Mouse (Mus musculus) stomach, embryonic 16.5 days (tissue): Measurements from ENCODE around the gene Clmn. TPM values are rescaled to one million over a fixed set of nuclear protein-coding genes. Genes with fewer than 3 reads are reported as not detected.
A peak's percentile ranks its signal among the peaks of the same experiment; 100 is the strongest.

Experiments
- ATAC-seq: fragments of 200-750 bp; cut with Nextera tagmentation; 2 replicates; pipeline ENCODE4 v1.8.0; 2017; ENCODE audit warnings: moderate number of reproducible peaks, moderate TSS enrichment; ENCODE audit not compliant: insufficient read depth, low FRiP score
- H3K27ac ChIP-seq: fragments of 300-500 bp; sonication (generic); 2 replicates; pipeline ENCODE4 v1.5.1; 2014; ENCODE audit warnings: low read length
- H3K27me3 ChIP-seq: fragments of 300-500 bp; sonication (generic); 2 replicates; pipeline ENCODE4 v1.6.1; 2014; ENCODE audit warnings: low read length, control low read depth, mixed read lengths; ENCODE audit not compliant: control insufficient read depth, insufficient read depth
- H3K36me3 ChIP-seq: fragments of 300-500 bp; sonication (generic); 2 replicates; pipeline ENCODE4 v1.6.1; 2014; ENCODE audit warnings: low read length; ENCODE audit not compliant: control insufficient read depth, insufficient read depth
- H3K4me1 ChIP-seq: fragments of 300-500 bp; sonication (generic); 2 replicates; pipeline ENCODE4 v1.6.1; 2014; ENCODE audit warnings: low read length, control low read depth, mixed read lengths; ENCODE audit not compliant: control insufficient read depth, insufficient read depth
- H3K4me2 ChIP-seq: fragments of 300-500 bp; sonication (generic); 2 replicates; pipeline ENCODE4 v1.6.1; 2014; ENCODE audit warnings: low read depth, low read length, mixed read lengths
- H3K4me3 ChIP-seq: fragments of 300-500 bp; sonication (generic); replicated peaks from 2 replicates; pipeline ENCODE4 v1.5.1; 2014; ENCODE audit warnings: mild to moderate bottlenecking, low read length
- H3K9ac ChIP-seq: fragments of 300-500 bp; sonication (generic); 2 replicates; pipeline ENCODE4 v1.6.1; 2014; ENCODE audit warnings: low read length
- H3K9me3 ChIP-seq: fragments of 300-500 bp; sonication (generic); replicated peaks from 2 replicates; pipeline ENCODE4 v1.6.1; 2016; ENCODE audit warnings: low read length, control low read depth; ENCODE audit not compliant: control insufficient read depth
- WGBS: fragments of 180-500 bp; shearing (Covaris S2); extraction: QIAGEN DNeasy Blood & Tissue Kit; methylation state at CpG from one replicate; pipeline ENCODE4 v1.1.7; 2014; 5-methylcytosine and 5-hydroxymethylcytosine counted together
- polyA plus RNA-seq: library from polyadenylated mRNA; unstranded; fragments of >200 nt; fragmentation: Nextera tagmentation; extraction: Ambion mirVana; gene quantifications from 2 replicates; pipeline ENCODE4 v1.2.1, GENCODE M21; 2015

The Clmn gene
- polyA plus RNA-seq, 1 experiment from 2014 or later: 2.3 TPM

- H3K36me3 ChIP-seq: no peaks in the 10 kb centered on the region; the same call in 1 of the 2 replicates
- no peaks in the 10 kb centered on the region for H3K4me1 ChIP-seq
- no peak overlapping the region for H3K4me2 ChIP-seq
- peaks cover 5% of the 10 kb centered on the region; the same call in 1 of the 2 replicates for H3K9me3 ChIP-seq
- no peak overlapping the region for H3K9ac ChIP-seq
- no peak for ATAC-seq
- H3K4me3 ChIP-seq: no peak overlapping the region
- 63% methylated on average over 12 of the region's 12 CpGs for WGBS
- H3K27ac ChIP-seq: no peak overlapping the region
- no peaks in the 10 kb centered on the region for H3K27me3 ChIP-seq
Observed at GRCm38 (mm10) chr12:104793486-104793885, 71.4 kb downstream of the Clmn start.

GRCm38 (mm10) chr12:104777603-104778002 is 87.3 kb downstream of the Clmn start:
- H3K9ac ChIP-seq: no peak overlapping the region
- no peak overlapping the region for H3K4me2 ChIP-seq
- H3K4me1 ChIP-seq: no peaks in the 10 kb centered on the region
- 0 out of 2 replicates have a peak, but pooled peaks cover 4% of the 10 kb centered on the region for H3K36me3 ChIP-seq
- H3K27ac ChIP-seq: peak overlapping the region; percentile 30; the same call in 1 of the 2 replicates
- 73% methylated on average over 1 of the region's 1 CpGs for WGBS
- no peaks in the 10 kb centered on the region for H3K9me3 ChIP-seq
- H3K4me3 ChIP-seq: no peak overlapping the region
- no peaks in the 10 kb centered on the region for H3K27me3 ChIP-seq
- peak; percentile 54; the same call in 1 of the 2 replicates for ATAC-seq

GRCm38 (mm10) chr12:104771941-104772340 is 92.9 kb downstream of the Clmn start:
- Histone ChIP-seq H3K36me3 (no peaks in the 10 kb centered on the region), H3K4me1 (no peaks in the 10 kb centered on the region)

GRCm38 (mm10) chr12:104769201-104769785 is 95.6 kb downstream of the Clmn start:
- no peak overlapping the region for H3K4me3 ChIP-seq
- ATAC-seq: no peak
- H3K9ac ChIP-seq: no peak overlapping the region
- H3K4me2 ChIP-seq: no peak overlapping the region
- no peaks in the 10 kb centered on the region for H3K4me1 ChIP-seq
- H3K27me3 ChIP-seq: no peaks in the 10 kb centered on the region
- no peaks in the 10 kb centered on the region for H3K9me3 ChIP-seq
- H3K36me3 ChIP-seq: no peaks in the 10 kb centered on the region
- no peak overlapping the region for H3K27ac ChIP-seq
- 64% methylated on average over 10 of the region's 10 CpGs for WGBS

More at GRCm38 (mm10) chr12:104771941-104772340, 92.9 kb downstream of the Clmn start:
- Histone ChIP-seq H3K27ac (no peak overlapping the region), H3K9ac (no peak overlapping the region), H3K9me3 (no peaks in the 10 kb centered on the region), H3K4me3 (no peak overlapping the region), H3K4me2 (no peak overlapping the region), H3K27me3 (no peaks in the 10 kb centered on the region)
- 78% methylated on average over 2 of the region's 2 CpGs for WGBS
- ATAC-seq: peak; percentile 35; the same call in 1 of the 2 replicates

GRCm38 (mm10) chr12:104767183-104767582 is 97.7 kb downstream of the Clmn start:
- H3K9ac ChIP-seq: no peak overlapping the region
- H3K4me3 ChIP-seq: no peak overlapping the region
- H3K4me2 ChIP-seq: no peak overlapping the region
- no peak overlapping the region for H3K27ac ChIP-seq
- H3K36me3 ChIP-seq: no peaks in the 10 kb centered on the region
- H3K27me3 ChIP-seq: no peaks in the 10 kb centered on the region
- ATAC-seq: no peak
- 73% methylated on average over 4 of the region's 4 CpGs for WGBS
- no peaks in the 10 kb centered on the region for H3K4me1 ChIP-seq
- no peaks in the 10 kb centered on the region for H3K9me3 ChIP-seq

- Histone ChIP-seq H3K4me2 (no peak overlapping the region), H3K27me3 (no peaks in the 10 kb centered on the region), H3K36me3 (no peaks in the 10 kb centered on the region), H3K9me3 (no peaks in the 10 kb centered on the region), H3K27ac (no peak overlapping the region), H3K4me3 (no peak overlapping the region), H3K4me1 (no peaks in the 10 kb centered on the region), H3K9ac (no peak overlapping the region)
- 86% methylated on average over 7 of the region's 7 CpGs for WGBS
- no peak for ATAC-seq
Observed at GRCm38 (mm10) chr12:104765761-104766160, 99.1 kb downstream of the Clmn start.

- Histone ChIP-seq H3K9ac (no peak overlapping the region), H3K27me3 (no peaks in the 10 kb centered on the region), H3K4me1 (no peaks in the 10 kb centered on the region), H3K4me2 (no peak overlapping the region), H3K36me3 (no peaks in the 10 kb centered on the region), H3K4me3 (no peak overlapping the region), H3K27ac (no peak overlapping the region), H3K9me3 (no peaks in the 10 kb centered on the region)
- no peak for ATAC-seq
- 79% methylated on average over 5 of the region's 5 CpGs for WGBS
Observed at GRCm38 (mm10) chr12:104765116-104765515, 99.8 kb downstream of the Clmn start.

GRCm38 (mm10) chr12:104763918-104764317 is 101.0 kb downstream of the Clmn start:
- Histone ChIP-seq H3K27me3 (no peaks in the 10 kb centered on the region), H3K36me3 (no peaks in the 10 kb centered on the region), H3K4me1 (no peaks in the 10 kb centered on the region), H3K9me3 (no peaks in the 10 kb centered on the region), H3K27ac (no peak overlapping the region), H3K9ac (no peak overlapping the region), H3K4me2 (no peak overlapping the region), H3K4me3 (no peak overlapping the region)
- no peak for ATAC-seq
- 73% methylated on average over 6 of the region's 6 CpGs for WGBS

GRCm38 (mm10) chr12:104761411-104761810 is 103.5 kb downstream of the Clmn start:
- H3K4me1 ChIP-seq: no peaks in the 10 kb centered on the region
- WGBS: 78% methylated on average over 8 of the region's 8 CpGs
- H3K4me2 ChIP-seq: no peak overlapping the region
- no peak overlapping the region for H3K9ac ChIP-seq
- ATAC-seq: no peak
- H3K27me3 ChIP-seq: no peaks in the 10 kb centered on the region
- H3K36me3 ChIP-seq: no peaks in the 10 kb centered on the region
- H3K4me3 ChIP-seq: no peak overlapping the region
- no peak overlapping the region for H3K27ac ChIP-seq
- no peaks in the 10 kb centered on the region for H3K9me3 ChIP-seq
